Mouse (Mus musculus) erythroblast, embryonic 14.5 days (primary cell): Measurements from ENCODE around the gene Asb4. TPM values are rescaled to one million over a fixed set of nuclear protein-coding genes. Genes with fewer than 3 reads are reported as not detected.
"Not testable (repeated sequence)": the region's sequence is repeated elsewhere in the genome, so short reads cannot be mapped to it uniquely, and the experiment has no call there.

Experiments
- H3K27me3 ChIP-seq: 2 replicates; pipeline ENCODE4 v1.6.1; 2012; ENCODE audit warnings: inconsistent platforms; ENCODE audit not compliant: control insufficient read depth
- H3K36me3 ChIP-seq: 2 replicates; pipeline ENCODE4 v1.6.1; 2012; ENCODE audit warnings: mild to moderate bottlenecking, inconsistent platforms; ENCODE audit not compliant: control insufficient read depth
- H3K4me1 ChIP-seq: 2 replicates; pipeline ENCODE4 v1.6.1; 2012; ENCODE audit warnings: inconsistent platforms; ENCODE audit not compliant: control insufficient read depth
- H3K4me3 ChIP-seq: replicated peaks from 2 replicates; pipeline ENCODE3; 2012; ENCODE audit warnings: moderate library complexity, mild to moderate bottlenecking, inconsistent platforms
- H3K9me3 ChIP-seq: 2 replicates; pipeline ENCODE4 v1.6.1; 2012; ENCODE audit warnings: low read length, inconsistent platforms, mixed read lengths; ENCODE audit not compliant: control insufficient read depth
- GATA1 ChIP-seq: IDR thresholded peaks from 2 replicates; pipeline ENCODE4 v1.6.1; 2012; ENCODE audit warnings: low read length, inconsistent platforms, mixed read lengths
- TAL1 ChIP-seq: IDR thresholded peaks from 3 replicates; pipeline ENCODE4 v1.6.1; 2012; ENCODE audit warnings: low read length, inconsistent platforms, mixed read lengths
- polyA plus RNA-seq: library from polyadenylated mRNA; stranded (reverse); fragments of >175 nt; gene quantifications from 2 replicates; pipeline ENCODE4 v1.2.3, GENCODE M21; 2012

Asb4 gene
- not detected in 2 replicates for polyA plus RNA-seq

DNA sequence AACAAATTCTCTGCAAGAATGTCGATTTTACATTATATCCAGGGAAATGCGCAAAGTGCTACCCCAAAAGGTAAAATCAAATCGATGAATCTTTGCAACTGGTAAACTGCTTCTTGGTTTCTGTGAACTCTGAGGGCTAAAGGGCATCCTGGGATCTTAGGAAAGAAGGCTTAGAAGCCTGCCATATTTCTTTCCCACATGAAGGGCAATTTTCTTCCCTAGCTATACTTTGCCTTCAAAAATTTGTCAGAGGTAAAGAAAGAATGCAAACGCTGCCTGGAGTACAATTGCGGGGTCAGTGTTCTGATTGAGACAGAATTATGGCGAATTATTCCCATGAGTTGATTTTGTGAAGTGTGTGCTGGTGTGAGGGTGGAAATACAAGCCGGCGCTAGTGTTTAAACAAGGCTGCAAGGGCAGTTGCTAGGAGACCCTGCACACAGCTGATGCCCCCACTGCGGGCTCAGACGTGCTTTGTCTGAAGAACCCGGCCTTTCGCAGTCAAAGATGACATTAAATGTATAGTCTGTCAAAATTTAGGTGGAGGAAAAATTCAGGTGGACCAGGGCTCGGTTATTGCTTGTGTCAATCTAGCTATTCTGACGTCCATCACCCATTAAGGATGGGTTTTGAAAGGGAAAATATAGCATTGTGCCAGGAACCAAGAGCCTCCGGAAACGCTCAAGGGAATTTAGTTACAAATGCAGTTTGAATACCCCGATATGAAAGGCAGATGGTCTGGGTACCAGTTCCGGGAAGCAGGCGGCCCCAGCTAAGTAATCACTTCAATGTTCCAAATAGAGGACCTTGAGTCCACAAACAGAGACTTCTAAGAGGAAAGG lies at the start of gene Asb4:
TSS of gene Asb4 (plus strand) at position 51 of the 842 bp plus-strand sequence.
- TF ChIP-seq TAL1 = no peak
- H3K9me3 ChIP-seq = no peaks in the 10 kb centered on the region
- no peak within 1 kb of the TSS for H3K4me3 ChIP-seq
- H3K36me3 ChIP-seq = no peaks in the 10 kb centered on the region
- peaks cover 14% of the 10 kb centered on the region for H3K4me1 ChIP-seq
- peaks cover 6% of the 10 kb centered on the region for H3K27me3 ChIP-seq

DNA sequence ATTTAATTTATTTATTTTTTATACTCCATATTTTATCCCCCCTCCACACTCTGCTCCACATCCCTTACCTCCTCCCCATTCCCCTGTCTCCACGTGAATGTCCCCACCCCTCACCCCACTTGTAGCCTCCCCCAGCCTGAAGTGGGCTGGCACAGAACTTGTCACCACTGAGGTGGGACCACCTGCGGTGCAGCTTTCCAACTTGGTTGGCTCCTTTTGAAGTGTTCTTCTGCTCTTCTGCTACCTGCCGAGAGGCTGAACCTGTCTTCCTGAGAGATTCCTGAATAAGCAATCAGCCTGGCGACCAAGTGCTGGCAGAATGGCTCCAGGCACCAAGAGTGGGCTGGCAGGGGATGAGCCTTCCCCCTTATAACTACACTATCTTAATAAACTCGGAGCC lies 49.2 kb upstream of the Asb4 start:
- no peaks in the 10 kb centered on the region for H3K36me3 ChIP-seq
- H3K4me1 ChIP-seq = no peaks in the 10 kb centered on the region
- no peaks in the 10 kb centered on the region for H3K9me3 ChIP-seq
- TF ChIP-seq TAL1 (no peak), GATA1 (no peak)
- no peaks in the 10 kb centered on the region for H3K27me3 ChIP-seq
- H3K4me3 ChIP-seq = no peak overlapping the region

DNA sequence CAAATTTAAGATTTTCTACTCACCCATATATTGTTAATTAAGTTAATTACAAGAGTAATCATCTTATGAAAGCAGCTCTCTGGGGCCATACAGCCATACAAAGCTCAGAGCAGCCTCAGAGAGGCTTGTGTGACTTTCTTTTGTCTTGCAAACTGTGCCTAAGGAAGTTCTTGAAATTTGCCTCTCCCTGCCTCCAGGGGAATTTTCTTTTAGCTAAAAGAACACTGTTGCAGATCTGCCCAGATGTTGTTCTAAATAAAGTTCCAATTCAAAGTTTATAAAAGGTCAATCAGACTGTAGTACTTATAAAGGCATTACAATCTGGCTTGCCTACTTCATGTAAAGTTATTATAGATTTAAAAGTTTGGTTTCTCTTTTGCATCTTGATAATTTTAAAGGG lies 47.2 kb upstream of the Asb4 start:
- not testable (repeated sequence) for H3K27me3 ChIP-seq, H3K4me1 ChIP-seq, H3K4me3 ChIP-seq, H3K36me3 ChIP-seq, H3K9me3 ChIP-seq

DNA sequence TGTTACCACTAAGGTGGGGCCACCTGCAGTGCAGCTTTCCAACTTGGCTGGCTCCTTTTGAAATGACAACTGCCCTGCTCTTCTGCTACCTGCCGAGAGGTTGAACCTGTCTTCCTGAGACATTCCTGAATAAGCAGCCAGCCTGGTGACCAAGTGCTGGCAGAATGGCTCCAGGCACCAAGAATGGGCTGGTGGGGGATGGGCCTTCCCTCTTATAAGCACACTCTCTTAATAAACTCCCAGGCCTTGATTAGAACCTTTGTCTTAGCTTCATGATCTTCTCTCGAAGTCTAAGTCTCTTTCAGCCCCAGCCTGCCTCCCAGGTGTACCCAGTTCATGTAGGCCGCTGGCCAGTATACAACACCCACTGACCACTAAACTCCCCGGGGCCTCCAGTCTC lies 44.4 kb upstream of the Asb4 start:
- not testable (repeated sequence) for H3K27me3 ChIP-seq, H3K9me3 ChIP-seq, H3K4me1 ChIP-seq, H3K36me3 ChIP-seq, H3K4me3 ChIP-seq

DNA sequence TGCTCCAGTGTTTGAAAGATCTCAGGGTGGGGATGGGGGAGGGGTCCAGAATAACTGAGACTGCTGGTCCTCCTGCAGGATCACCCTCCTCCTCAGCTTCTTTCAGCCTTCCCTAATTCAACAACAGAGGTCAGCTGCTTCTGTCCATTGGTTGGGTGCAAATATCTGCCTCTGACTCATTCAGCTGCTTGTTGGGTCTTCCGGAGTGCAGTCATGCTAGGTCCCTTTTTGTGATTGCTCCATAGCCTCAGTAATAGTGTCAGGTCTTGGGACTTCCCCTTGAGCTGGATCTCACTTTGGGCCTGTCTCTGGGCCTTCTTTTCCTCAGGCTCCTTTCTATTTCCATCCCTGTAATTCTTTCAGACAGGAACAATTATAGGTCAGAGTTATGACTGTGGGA lies 43.9 kb upstream of the Asb4 start:
- H3K27me3 ChIP-seq = not testable (repeated sequence)

DNA sequence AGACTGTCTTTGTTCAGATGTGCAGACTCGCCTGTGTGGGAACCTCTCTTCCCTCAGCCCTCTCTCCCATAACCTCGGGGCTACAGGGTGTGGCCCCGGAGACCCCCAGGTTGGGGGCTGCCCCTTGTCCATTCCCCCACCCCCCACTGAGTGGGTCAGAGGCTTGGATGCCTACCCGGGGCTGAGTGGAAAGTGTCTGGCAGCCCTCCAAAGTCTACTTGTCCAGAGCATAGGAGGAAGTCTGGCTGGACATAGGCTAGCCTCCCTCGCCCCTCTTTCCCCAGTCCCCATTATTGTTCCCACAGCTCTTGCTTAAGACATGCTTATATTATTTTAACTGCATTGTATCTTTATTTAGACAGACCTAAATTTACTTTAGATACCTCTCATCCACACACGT lies 38.9 kb upstream of the Asb4 start:
- no peaks in the 10 kb centered on the region for H3K9me3 ChIP-seq
- TF ChIP-seq TAL1 (no peak), GATA1 (no peak)
- no peaks in the 10 kb centered on the region for H3K27me3 ChIP-seq
- H3K4me3 ChIP-seq = no peak overlapping the region
- no peaks in the 10 kb centered on the region for H3K36me3 ChIP-seq
- H3K4me1 ChIP-seq = no peaks in the 10 kb centered on the region

More for the DNA sequence above, 43.9 kb upstream of the Asb4 start:
- not testable (repeated sequence) for H3K4me3 ChIP-seq, H3K9me3 ChIP-seq, H3K4me1 ChIP-seq, H3K36me3 ChIP-seq

DNA sequence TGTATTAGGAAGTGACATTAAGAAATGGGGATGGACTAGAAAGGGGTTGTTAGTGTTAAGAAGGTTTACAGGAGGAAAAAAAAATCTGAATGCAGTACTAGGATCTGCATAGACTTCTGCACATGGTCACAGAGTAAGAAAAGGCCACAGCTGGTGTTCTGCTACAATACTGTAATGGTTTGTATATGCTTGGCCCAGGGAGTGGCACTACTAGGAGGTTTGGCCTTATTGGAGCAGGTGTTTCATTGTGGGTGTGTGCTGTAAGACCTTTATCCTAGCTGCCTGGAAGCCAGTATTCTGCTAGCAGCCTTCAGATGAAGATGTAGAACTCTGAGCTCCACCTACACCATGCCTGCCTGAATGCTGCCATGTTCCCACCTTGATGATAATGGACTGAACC lies 25.3 kb upstream of the Asb4 start:
- H3K9me3 ChIP-seq = no peaks in the 10 kb centered on the region
- peaks cover 9% of the 10 kb centered on the region for H3K4me1 ChIP-seq
- H3K27me3 ChIP-seq = no peaks in the 10 kb centered on the region
- H3K4me3 ChIP-seq = no peak overlapping the region
- TF ChIP-seq TAL1 (no peak), GATA1 (no peak)
- no peaks in the 10 kb centered on the region for H3K36me3 ChIP-seq

DNA sequence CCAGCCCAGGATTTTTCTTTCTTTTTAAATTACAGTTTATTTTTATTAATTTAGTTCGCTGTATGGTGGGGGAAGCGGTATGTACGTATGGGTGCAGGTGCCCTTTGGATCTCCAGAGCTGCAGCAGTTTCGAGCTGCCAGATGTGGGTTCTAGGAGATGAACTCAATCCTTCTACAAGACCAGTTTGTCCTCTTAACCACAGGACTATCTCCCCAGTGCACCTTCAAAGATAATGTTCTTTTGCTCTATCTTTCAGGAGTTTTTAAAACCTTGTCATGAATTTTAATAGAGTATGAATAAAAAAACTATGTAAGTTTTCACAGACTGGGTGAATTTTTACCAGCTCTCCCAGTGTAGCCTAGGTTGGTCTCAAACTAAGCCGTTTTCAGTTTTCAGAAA lies 22.8 kb upstream of the Asb4 start:
- TF ChIP-seq GATA1 = no peak
- TF ChIP-seq TAL1 = no peak
- no peaks in the 10 kb centered on the region for H3K9me3 ChIP-seq
- H3K27me3 ChIP-seq = no peaks in the 10 kb centered on the region
- no peak overlapping the region for H3K4me3 ChIP-seq
- peaks cover 15% of the 10 kb centered on the region for H3K4me1 ChIP-seq
- no peaks in the 10 kb centered on the region for H3K36me3 ChIP-seq

DNA sequence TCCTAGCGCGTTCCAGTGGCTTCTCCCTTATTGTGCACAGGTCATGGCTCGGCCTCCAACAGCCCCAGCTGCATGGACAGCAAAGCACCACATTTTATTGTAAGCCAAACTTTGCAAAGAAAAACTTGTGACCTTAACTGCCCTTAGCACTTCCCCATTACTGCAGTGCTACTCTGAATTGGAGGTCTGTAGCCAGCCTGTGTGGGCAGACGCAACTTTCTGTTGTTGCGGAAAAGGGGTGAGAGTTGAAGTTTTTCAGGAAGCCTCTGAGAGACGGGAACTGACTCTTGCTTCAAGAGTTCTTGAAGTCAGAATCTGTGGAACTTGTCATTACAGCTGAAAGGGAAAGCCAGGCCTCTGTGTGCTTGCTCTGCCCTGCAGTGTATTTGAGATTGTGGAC lies 21.2 kb upstream of the Asb4 start:
- H3K4me3 ChIP-seq = no peak overlapping the region
- no peaks in the 10 kb centered on the region for H3K36me3 ChIP-seq
- H3K27me3 ChIP-seq = no peaks in the 10 kb centered on the region
- no peak for TF ChIP-seq GATA1
- TF ChIP-seq TAL1 = no peak
- H3K9me3 ChIP-seq = no peaks in the 10 kb centered on the region
- peaks cover 15% of the 10 kb centered on the region for H3K4me1 ChIP-seq

DNA sequence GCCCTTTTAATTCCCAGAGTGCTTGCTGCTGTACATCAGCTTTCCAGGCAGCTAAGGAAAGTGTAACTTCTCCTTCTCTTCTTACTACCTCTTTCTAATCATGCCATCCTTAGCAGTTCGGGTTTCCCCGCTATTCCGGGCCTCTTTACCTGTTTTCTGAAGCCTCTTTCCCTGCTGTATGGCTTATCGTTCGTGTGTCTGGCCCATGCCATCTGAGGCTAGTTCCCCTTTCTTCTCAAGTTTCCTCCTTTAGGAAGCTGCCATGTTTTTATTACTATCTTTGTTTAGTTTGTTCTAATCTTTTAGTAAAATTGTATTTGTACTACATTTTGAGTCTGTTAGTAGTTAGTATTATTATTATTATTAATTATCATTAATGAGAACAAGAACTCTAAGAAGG lies 17.3 kb upstream of the Asb4 start:
- TF ChIP-seq GATA1 = no peak
- no peak for TF ChIP-seq TAL1
- Histone ChIP-seq H3K9me3 (no peaks in the 10 kb centered on the region), H3K27me3 (no peaks in the 10 kb centered on the region), H3K36me3 (no peaks in the 10 kb centered on the region), H3K4me1 (peaks cover 8% of the 10 kb centered on the region), H3K4me3 (no peak overlapping the region)
